Mouse (Mus musculus) left cerebral cortex, adult 18-20 months (tissue): ENCODE measurements at regions not wholly inside any gene's neighbourhood (a gene's known extent, or its start where the extent isn't known, plus 50 kb on each side); places are given as distances from the start of the nearest gene placed in this dataset.
A peak's percentile ranks its signal among the peaks of the same experiment; 100 is the strongest.
"Not testable (repeated sequence)": the region's sequence is repeated elsewhere in the genome, so short reads cannot be mapped to it uniquely, and the experiment has no call there.

Experiments used
- DNase-seq, 2 experiments: peaks; one replicate each; pipeline ENCODE4 v3.0.0; 2021 to 2022; ENCODE audit warnings: low spot score in 2 of 2, mixed read lengths in 1 of 2

DNA sequence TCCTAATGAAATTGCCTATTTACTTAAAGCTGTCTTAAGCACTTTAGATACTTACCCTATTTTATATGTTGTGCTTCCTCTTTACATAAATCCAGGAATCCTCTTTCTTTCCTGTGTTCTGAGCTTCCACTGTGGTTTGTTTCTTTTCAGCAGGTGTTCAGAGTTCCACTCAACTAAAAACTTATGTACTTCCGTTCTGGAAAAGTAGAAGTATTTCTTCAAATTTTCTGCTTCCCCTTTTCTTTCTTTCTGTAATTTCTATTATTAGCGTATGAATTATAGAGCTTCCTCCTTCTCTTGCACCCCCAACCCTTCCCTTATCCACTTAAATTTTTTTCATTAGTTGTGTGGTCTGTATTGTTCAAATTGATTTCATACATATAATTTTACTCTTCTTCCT is 165.8 kb upstream of the Nudt12 start:
- no peak for DNase-seq

DNA sequence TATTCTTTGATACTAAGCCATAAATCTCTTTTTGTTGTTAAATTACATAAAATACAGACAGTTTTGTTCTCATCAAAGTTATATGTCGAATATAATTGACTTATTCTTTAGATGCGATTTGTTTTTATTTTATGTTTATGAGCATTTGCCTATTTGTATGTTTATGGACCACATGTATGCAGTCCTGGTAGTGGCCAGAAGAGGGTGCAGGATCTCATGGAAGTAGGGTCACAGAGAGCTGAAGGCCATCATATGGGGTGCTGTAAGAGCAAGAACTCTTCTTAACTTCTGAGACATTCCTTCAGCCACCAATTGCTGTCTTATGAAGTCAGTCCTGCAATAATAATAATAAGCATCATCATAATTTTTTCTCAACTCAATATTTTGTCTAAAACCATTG is 143.2 kb upstream of the Nudt12 start:
- DNase-seq: no peak

DNA sequence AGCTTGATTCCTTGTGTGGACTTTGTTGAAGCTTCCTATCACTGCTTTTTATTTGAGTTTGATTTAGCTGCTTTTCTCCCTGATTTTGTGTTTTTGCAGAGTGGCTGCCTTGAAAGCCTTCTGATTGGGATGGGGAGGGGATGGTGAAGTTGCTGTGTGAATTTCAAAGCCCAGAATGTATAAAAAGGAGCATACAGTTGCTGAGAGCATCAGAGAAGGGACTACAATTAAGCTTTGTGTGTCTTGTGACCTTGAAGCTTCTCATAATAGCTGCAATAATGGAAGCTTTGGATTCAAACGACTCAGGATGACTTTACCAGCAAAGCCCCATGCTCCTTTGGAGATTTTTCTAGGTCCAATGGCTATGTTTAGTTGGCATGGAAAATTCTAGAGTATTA is 130.6 kb upstream of the Nudt12 start:
- no peak for DNase-seq

- no peak for DNase-seq
Observed at GRCm38 (mm10) chr17:59142995-59143759, 130.0 kb upstream of the Nudt12 start.

DNA sequence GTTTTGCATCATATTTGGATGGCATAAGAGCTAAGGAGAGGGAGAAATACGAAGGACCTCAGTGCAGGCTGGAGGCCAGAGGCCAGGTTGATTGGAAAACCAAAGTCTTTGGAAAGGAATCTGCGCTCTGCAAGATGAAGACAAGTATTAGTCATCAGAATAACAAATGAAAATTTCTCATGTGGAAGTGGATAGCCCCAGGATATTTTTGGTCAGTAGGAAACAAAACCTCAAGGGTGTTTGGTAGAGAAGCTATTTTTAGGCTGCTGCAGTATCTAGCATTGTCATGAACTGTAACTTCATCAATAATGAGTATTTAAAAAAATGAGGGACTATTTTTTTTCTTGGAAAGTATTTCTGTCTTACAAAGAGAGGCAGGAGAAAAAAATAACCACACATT is 125.6 kb upstream of the Nudt12 start:
- no peak for DNase-seq

DNA sequence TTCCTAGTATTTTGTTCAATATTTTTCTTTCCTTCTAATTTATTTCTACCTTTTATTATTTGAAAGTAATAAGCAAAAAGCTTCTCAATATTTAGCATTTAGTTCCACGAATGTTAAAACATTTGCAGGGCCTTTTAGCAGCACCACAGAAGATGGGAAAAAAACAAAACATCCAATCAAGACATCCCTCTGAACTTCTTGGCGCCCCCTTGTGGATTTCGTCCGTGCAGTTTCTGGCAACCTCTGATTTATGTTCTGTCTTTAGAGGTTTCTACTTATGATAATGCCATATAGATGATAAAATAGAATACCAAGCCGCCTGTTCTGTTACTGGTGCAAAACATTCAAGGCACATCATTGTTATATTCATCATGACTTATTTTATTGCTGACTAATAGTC is 86.2 kb upstream of the Nudt12 start:
- peak; percentile 61 to 70 for DNase-seq

GRCm38 (mm10) chr17:59076846-59077245 is 63.7 kb upstream of the Nudt12 start:
- DNase-seq: not testable (repeated sequence)

DNA sequence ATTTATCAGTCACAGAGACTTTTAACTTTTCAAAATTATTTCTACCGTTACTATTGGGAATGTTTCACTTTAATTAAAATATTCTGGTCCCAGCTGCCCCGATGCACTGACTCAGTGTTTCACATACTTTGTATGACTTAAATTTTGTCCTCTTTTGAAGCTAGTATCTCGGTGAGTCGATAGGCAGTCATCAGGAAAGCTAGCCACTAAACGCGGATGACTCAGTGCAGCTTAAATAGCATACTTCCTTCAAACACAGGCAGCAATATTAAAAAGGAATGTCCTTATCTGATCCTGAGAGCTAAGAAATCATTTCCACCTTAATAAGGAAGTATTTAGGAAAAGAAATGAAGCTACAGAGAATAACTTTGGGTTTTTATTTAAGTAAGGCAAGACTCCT is 63.2 kb upstream of the Nudt12 start:
- DNase-seq: not testable (repeated sequence)
